Mouse (Mus musculus): ENCODE measurements around the gene Actrt3. TPM values are rescaled to one million over a fixed set of nuclear protein-coding genes. Genes with fewer than 3 reads are reported as not detected.

The Actrt3 gene
- polyA plus RNA-seq, 1 experiment from 2014 or later: 0.17 TPM

- Histone ChIP-seq H3K36me3 (ENCODE audit: control insufficient read depth, insufficient read depth, low read length) (no peaks in the 10 kb centered on the region), H3K27ac (ENCODE audit: low read depth, low read length) (no peak overlapping the region), H3K4me2 (ENCODE audit: low read length) (no peak overlapping the region), H3K4me1 (ENCODE audit: control insufficient read depth, insufficient read depth, low read length) (no peaks in the 10 kb centered on the region), H3K4me3 (ENCODE audit: low read depth, low read length) (no peak overlapping the region), H3K9me3 (replicated peaks; ENCODE audit: control insufficient read depth, low read length) (no peaks in the 10 kb centered on the region), H3K9ac (ENCODE audit: low read length) (no peak overlapping the region), H3K27me3 (replicated peaks; ENCODE audit: control insufficient read depth, insufficient read depth, low read length) (no peaks in the 10 kb centered on the region)
- WGBS: 61% methylated on average over 2 of the region's 2 CpGs
- DNase-seq (ENCODE audit: low spot score): no peak
- no peak for ATAC-seq
Measured at GRCm38 (mm10) chr3:30550218-30550617, 49.5 kb downstream of the Actrt3 start.

GRCm38 (mm10) chr3:30548928-30549327 lies 50.8 kb downstream of the Actrt3 start:
- ATAC-seq (no peak), DNase-seq (ENCODE audit: low spot score) (no peak)
- Histone ChIP-seq H3K36me3 (ENCODE audit: control insufficient read depth, insufficient read depth, low read length) (no peaks in the 10 kb centered on the region), H3K4me1 (ENCODE audit: control insufficient read depth, insufficient read depth, low read length) (no peaks in the 10 kb centered on the region), H3K9me3 (replicated peaks; ENCODE audit: control insufficient read depth, low read length) (no peaks in the 10 kb centered on the region), H3K4me3 (ENCODE audit: low read depth, low read length) (no peak overlapping the region), H3K27ac (ENCODE audit: low read depth, low read length) (no peak overlapping the region), H3K27me3 (replicated peaks; ENCODE audit: control insufficient read depth, insufficient read depth, low read length) (no peaks in the 10 kb centered on the region), H3K4me2 (ENCODE audit: low read length) (no peak overlapping the region), H3K9ac (ENCODE audit: low read length) (no peak overlapping the region)
- WGBS: 80% methylated on average over 7 of the region's 7 CpGs

GRCm38 (mm10) chr3:30547908-30548307 lies 51.8 kb downstream of the Actrt3 start, which contains the start of gene Mecom:
Mecom (minus strand) TSS chr3:30548008.
- 95% methylated on average over 3 of the region's 3 CpGs for WGBS
- ATAC-seq: no peak

More at GRCm38 (mm10) chr3:30547908-30548307, 51.8 kb downstream of the Actrt3 start, which contains the start of gene Mecom:
- Histone ChIP-seq H3K27ac (ENCODE audit: low read depth, low read length) (no peak within 1 kb of the TSS), H3K9ac (ENCODE audit: low read length) (no peak within 1 kb of the TSS), H3K9me3 (replicated peaks; ENCODE audit: control insufficient read depth, low read length) (no peaks in the 10 kb centered on the region), H3K4me1 (ENCODE audit: control insufficient read depth, insufficient read depth, low read length) (no peaks in the 10 kb centered on the region), H3K27me3 (replicated peaks; ENCODE audit: control insufficient read depth, insufficient read depth, low read length) (no peaks in the 10 kb centered on the region), H3K4me3 (ENCODE audit: low read depth, low read length) (no peak within 1 kb of the TSS), H3K36me3 (ENCODE audit: control insufficient read depth, insufficient read depth, low read length) (no peaks in the 10 kb centered on the region), H3K4me2 (ENCODE audit: low read length) (no peak within 1 kb of the TSS)
- DNase-seq (ENCODE audit: low spot score): no peak

Other genes with a start within 250 kb of the Actrt3 start
- 3.2 and 4.0 TPM in 2 replicates for gene Mecom, start 51.9 kb downstream of the Actrt3 start, polyA plus RNA-seq (2014; fragmentation: Nextera tagmentation; extraction: Ambion mirVana)
- 35.4 and 40.8 TPM in 2 replicates for gene Mynn, start 2.1 kb upstream of the Actrt3 start, polyA plus RNA-seq (2014; fragmentation: Nextera tagmentation; extraction: Ambion mirVana)
- not detected in 2 replicates for gene Lrriq4, start 44.6 kb upstream of the Actrt3 start, polyA plus RNA-seq (2014; fragmentation: Nextera tagmentation; extraction: Ambion mirVana)
- gene Lrrc34, start 47.9 kb upstream of the Actrt3 start, polyA plus RNA-seq (2014; fragmentation: Nextera tagmentation; extraction: Ambion mirVana): 1.3 and 1.6 TPM in 2 replicates
- not detected in 2 replicates for gene Lrrc31, start 99.9 kb upstream of the Actrt3 start, polyA plus RNA-seq (2014; fragmentation: Nextera tagmentation; extraction: Ambion mirVana)
- gene Samd7, start 146.4 kb upstream of the Actrt3 start, polyA plus RNA-seq (2014; fragmentation: Nextera tagmentation; extraction: Ambion mirVana): not detected in 2 replicates
- gene Sec62, start 192.9 kb upstream of the Actrt3 start, polyA plus RNA-seq (2014; fragmentation: Nextera tagmentation; extraction: Ambion mirVana): 76.8 and 84.0 TPM in 2 replicates